Mouse (Mus musculus) testis, postnatal 10 days (tissue): ENCODE results near the gene Utp4.

Experiments
- DNase-seq: peaks from one replicate; pipeline ENCODE4 v3.0.0; 2021; ENCODE audit warnings: low spot score

Gene Utp4

GRCm38 (mm10) chr8:106937081-106937800 is 43.8 kb downstream of the Utp4 start:
- no peak for DNase-seq

- no peak for DNase-seq
Observed at GRCm38 (mm10) chr8:106941806-106942205, 48.4 kb downstream of the Utp4 start.

GRCm38 (mm10) chr8:106943874-106944418 is 50.5 kb downstream of the Utp4 start:
- DNase-seq = no peak

GRCm38 (mm10) chr8:106944756-106945155 is 51.3 kb downstream of the Utp4 start:
- DNase-seq = no peak

- DNase-seq = no peak
Observed at GRCm38 (mm10) chr8:106948678-106949243, 55.3 kb downstream of the Utp4 start.

GRCm38 (mm10) chr8:106951707-106952106 is 58.3 kb downstream of the Utp4 start:
- DNase-seq = no peak

- no peak for DNase-seq
Observed at GRCm38 (mm10) chr8:106953571-106953970, 60.1 kb downstream of the Utp4 start.

GRCm38 (mm10) chr8:106957086-106957485 is 63.6 kb downstream of the Utp4 start:
- no peak for DNase-seq

GRCm38 (mm10) chr8:106958212-106958611 is 64.8 kb downstream of the Utp4 start:
- DNase-seq = no peak

GRCm38 (mm10) chr8:106959626-106960025 is 66.2 kb downstream of the Utp4 start:
- no peak for DNase-seq

GRCm38 (mm10) chr8:106962322-106962721 is 68.9 kb downstream of the Utp4 start:
- DNase-seq = no peak

- DNase-seq = no peak
Observed at GRCm38 (mm10) chr8:106963365-106963764, 69.9 kb downstream of the Utp4 start.

GRCm38 (mm10) chr8:106964573-106964972 is 71.1 kb downstream of the Utp4 start:
- no peak for DNase-seq

GRCm38 (mm10) chr8:106969964-106970363 is 76.5 kb downstream of the Utp4 start:
- DNase-seq = no peak

- no peak for DNase-seq
Observed at GRCm38 (mm10) chr8:106971916-106972315, 78.5 kb downstream of the Utp4 start.
